Mouse (Mus musculus): Measurements from ENCODE around the gene Msantd1. TPM values are rescaled to one million over a fixed set of nuclear protein-coding genes. Genes with fewer than 3 reads are reported as not detected.

Msantd1 gene
- polyA plus RNA-seq, 1 experiment from 2014 or later: 0.58 TPM

DNA sequence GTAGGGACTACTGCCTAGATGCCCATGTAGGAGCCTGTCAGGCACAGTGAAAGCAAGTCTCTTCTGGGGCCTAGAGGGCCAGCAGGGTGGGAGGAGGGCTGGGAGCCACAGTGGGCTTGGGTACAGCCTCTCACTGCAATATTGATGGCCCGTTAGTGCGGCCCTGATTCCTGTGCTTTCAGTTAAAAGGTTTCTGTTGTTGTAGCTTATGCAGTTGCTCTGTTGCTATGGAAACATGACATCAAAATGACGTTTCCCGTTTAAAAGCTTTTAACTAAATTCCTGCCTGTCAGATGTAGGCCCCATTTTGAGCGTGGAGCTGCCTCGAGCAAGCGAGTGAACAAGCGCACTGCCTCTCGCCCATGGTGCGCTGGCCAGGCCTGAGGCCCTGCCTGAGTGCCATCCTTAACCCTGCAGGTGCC, 9.4 kb downstream of the Msantd1 start:
- 0 out of 2 replicates have a peak, but pooled peaks cover 2% of the 10 kb centered on the region for H3K4me1 ChIP-seq (replicated peaks; ENCODE audit: control insufficient read depth, insufficient read depth, low read length)
- H3K27me3 ChIP-seq (replicated peaks; ENCODE audit: control insufficient read depth, insufficient read depth, low read length): no peaks in the 10 kb centered on the region
- ATAC-seq (replicated peaks; ENCODE audit: low FRiP score, low TSS enrichment, low read depth) (no peak), DNase-seq (ENCODE audit: low spot score) (no peak)
- H3K36me3 ChIP-seq (ENCODE audit: control insufficient read depth, insufficient read depth, low read length): no peaks in the 10 kb centered on the region
- WGBS: 56% methylated on average over 10 of the region's 10 CpGs
- H3K4me3 ChIP-seq (ENCODE audit: low read depth, low read length): no peak overlapping the region
- H3K4me2 ChIP-seq (ENCODE audit: low read length): no peak overlapping the region
- H3K9ac ChIP-seq (ENCODE audit: low read length): no peak overlapping the region
- no peaks in the 10 kb centered on the region for H3K9me3 ChIP-seq (ENCODE audit: control insufficient read depth, low read length)
- no peak overlapping the region for H3K27ac ChIP-seq (ENCODE audit: low read depth)

DNA sequence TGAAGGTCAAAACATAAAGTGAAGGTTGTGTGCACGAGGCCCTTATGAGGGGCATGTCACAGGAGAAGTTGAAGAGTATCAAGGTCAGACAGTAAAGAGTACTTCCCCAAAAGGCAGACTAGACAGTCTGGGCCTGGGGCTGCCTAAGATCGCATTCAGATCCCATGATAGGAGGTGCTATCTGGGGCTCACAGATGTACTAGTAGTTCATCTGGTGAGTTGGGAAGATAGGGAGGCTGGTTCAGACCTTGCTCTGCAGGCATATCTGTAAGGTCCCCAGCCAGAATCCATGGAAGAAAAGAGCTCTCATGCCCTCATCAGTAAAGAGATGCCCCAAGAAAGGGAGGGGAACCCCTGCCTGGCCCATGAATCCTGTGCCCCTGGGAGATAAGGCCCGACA, 11.0 kb downstream of the Msantd1 start:
- Histone ChIP-seq H3K4me1 (replicated peaks; ENCODE audit: control insufficient read depth, insufficient read depth, low read length) (0 out of 2 replicates have a peak, but pooled peaks cover 2% of the 10 kb centered on the region), H3K4me2 (ENCODE audit: low read length) (no peak overlapping the region), H3K9me3 (ENCODE audit: control insufficient read depth, low read length) (no peaks in the 10 kb centered on the region), H3K36me3 (ENCODE audit: control insufficient read depth, insufficient read depth, low read length) (peaks cover 6% of the 10 kb centered on the region; the same call in 1 of the 2 replicates), H3K4me3 (ENCODE audit: low read depth, low read length) (no peak overlapping the region), H3K27ac (ENCODE audit: low read depth) (no peak overlapping the region), H3K9ac (ENCODE audit: low read length) (no peak overlapping the region), H3K27me3 (replicated peaks; ENCODE audit: control insufficient read depth, insufficient read depth, low read length) (no peaks in the 10 kb centered on the region)
- DNase-seq (ENCODE audit: low spot score) (no peak), ATAC-seq (replicated peaks; ENCODE audit: low FRiP score, low TSS enrichment, low read depth) (no peak)
- WGBS: 83% methylated on average over 3 of the region's 3 CpGs

DNA sequence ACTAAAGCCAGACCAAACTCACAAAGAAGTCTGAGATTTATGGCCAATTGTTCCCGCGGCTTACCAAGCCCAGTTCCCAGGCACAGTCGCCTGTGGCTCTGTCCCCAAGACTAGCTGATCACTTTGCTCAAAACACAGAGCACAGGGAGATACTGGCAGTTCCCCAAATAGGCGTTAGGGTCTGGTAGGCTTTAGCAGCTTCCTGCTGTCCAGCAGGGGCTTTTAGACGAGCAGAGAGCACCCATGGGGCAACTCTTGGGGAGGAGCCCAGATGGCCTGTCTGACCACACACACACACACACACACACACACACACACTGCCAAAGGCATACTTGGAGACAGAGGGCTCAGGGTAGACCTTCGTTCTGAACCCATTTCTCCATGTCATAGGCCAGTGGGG, 14.7 kb downstream of the Msantd1 start:
- no peaks in the 10 kb centered on the region for H3K4me1 ChIP-seq (replicated peaks; ENCODE audit: control insufficient read depth, insufficient read depth, low read length)
- H3K9ac ChIP-seq (ENCODE audit: low read length): no peak overlapping the region
- H3K9me3 ChIP-seq (ENCODE audit: control insufficient read depth, low read length): no peaks in the 10 kb centered on the region
- ATAC-seq (replicated peaks; ENCODE audit: low FRiP score, low TSS enrichment, low read depth) (no peak), DNase-seq (ENCODE audit: low spot score) (no peak)
- no peak overlapping the region for H3K27ac ChIP-seq (ENCODE audit: low read depth)
- no peak overlapping the region for H3K4me2 ChIP-seq (ENCODE audit: low read length)
- no peaks in the 10 kb centered on the region for H3K27me3 ChIP-seq (replicated peaks; ENCODE audit: control insufficient read depth, insufficient read depth, low read length)
- no peak overlapping the region for H3K4me3 ChIP-seq (ENCODE audit: low read depth, low read length)
- 50% methylated on average over 6 of the region's 6 CpGs for WGBS
- peaks cover 9% of the 10 kb centered on the region; the same call in 1 of the 2 replicates for H3K36me3 ChIP-seq (ENCODE audit: control insufficient read depth, insufficient read depth, low read length)

DNA sequence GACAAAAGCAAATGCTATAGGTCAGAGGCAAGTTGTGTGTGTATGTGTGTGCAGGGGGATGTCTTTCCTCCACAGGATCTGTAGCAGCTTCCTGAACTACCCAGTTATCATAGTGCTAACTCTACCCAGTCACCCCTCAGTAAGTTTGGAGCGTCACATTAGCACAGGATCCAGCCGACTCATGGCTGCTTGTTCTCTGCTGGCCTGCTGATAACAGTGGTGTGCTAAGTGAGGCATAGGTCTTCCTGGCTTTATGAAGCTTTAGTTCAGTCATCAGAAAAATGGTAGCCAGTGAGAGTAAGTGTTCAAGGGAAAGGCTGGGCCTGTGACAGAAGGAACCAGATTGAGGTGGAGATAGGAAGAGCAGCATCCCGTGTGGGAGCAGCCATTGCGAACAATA, 16.1 kb downstream of the Msantd1 start:
- DNase-seq (ENCODE audit: low spot score): no peak
- H3K27ac ChIP-seq (ENCODE audit: low read depth): no peak overlapping the region
- H3K4me1 ChIP-seq (replicated peaks; ENCODE audit: control insufficient read depth, insufficient read depth, low read length): no peaks in the 10 kb centered on the region
- ATAC-seq (replicated peaks; ENCODE audit: low FRiP score, low TSS enrichment, low read depth): no peak
- 86% methylated on average over 4 of the region's 4 CpGs for WGBS
- no peaks in the 10 kb centered on the region for H3K9me3 ChIP-seq (ENCODE audit: control insufficient read depth, low read length)
- H3K4me3 ChIP-seq (ENCODE audit: low read depth, low read length): no peak overlapping the region
- H3K4me2 ChIP-seq (ENCODE audit: low read length): no peak overlapping the region
- no peaks in the 10 kb centered on the region for H3K27me3 ChIP-seq (replicated peaks; ENCODE audit: control insufficient read depth, insufficient read depth, low read length)
- peaks cover 9% of the 10 kb centered on the region; the same call in 1 of the 2 replicates for H3K36me3 ChIP-seq (ENCODE audit: control insufficient read depth, insufficient read depth, low read length)
- H3K9ac ChIP-seq (ENCODE audit: low read length): no peak overlapping the region

DNA sequence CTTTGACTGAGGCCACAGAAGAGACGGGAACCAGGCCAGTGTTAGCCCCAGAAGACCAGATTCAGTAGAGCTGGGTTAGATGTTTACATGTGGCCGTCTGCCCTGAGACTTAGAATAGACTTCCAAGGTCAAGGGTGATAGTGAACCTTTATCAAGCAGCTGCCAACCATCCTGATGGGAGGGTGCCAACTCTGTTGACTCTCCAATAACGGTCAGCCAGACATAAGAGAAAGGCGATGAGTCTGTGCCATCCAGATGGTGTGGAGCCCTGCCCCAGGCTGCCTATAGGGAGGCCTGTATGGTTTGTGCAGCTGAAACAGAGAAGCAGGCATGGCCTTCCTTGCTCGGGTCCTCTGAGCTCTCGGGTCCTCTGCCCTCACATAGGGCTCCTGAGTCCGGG, 16.7 kb downstream of the Msantd1 start:
- H3K4me2 ChIP-seq (ENCODE audit: low read length): no peak overlapping the region
- H3K9me3 ChIP-seq (ENCODE audit: control insufficient read depth, low read length): no peaks in the 10 kb centered on the region
- no peak overlapping the region for H3K9ac ChIP-seq (ENCODE audit: low read length)
- no peaks in the 10 kb centered on the region for H3K27me3 ChIP-seq (replicated peaks; ENCODE audit: control insufficient read depth, insufficient read depth, low read length)
- ATAC-seq (replicated peaks; ENCODE audit: low FRiP score, low TSS enrichment, low read depth): no peak
- no peaks in the 10 kb centered on the region for H3K4me1 ChIP-seq (replicated peaks; ENCODE audit: control insufficient read depth, insufficient read depth, low read length)
- no peak overlapping the region for H3K27ac ChIP-seq (ENCODE audit: low read depth)
- H3K36me3 ChIP-seq (ENCODE audit: control insufficient read depth, insufficient read depth, low read length): peaks cover 9% of the 10 kb centered on the region; the same call in 1 of the 2 replicates
- DNase-seq (ENCODE audit: low spot score): no peak
- no peak overlapping the region for H3K4me3 ChIP-seq (ENCODE audit: low read depth, low read length)
- 76% methylated on average over 7 of the region's 7 CpGs for WGBS

DNA sequence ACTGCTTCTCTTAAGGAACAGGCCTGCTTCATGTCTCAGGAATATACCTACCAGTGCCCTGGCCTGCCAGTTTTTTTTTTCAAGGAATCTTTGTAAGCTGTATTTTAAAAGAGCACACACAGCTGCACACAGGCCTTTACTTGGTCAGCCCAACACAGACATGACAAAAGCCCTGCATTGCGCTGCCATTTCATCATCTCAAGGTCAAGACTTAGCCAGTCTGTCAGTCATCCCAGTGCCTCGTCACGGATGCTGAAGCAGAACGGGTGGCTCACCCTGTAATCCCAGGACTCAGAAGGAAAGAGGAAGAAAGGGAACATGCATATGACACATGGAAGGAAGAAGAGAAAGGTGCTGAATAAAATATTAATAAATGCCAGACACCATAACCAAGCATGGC, 19.8 kb downstream of the Msantd1 start:
- DNase-seq (ENCODE audit: low spot score): no peak
- Histone ChIP-seq H3K4me1 (replicated peaks; ENCODE audit: control insufficient read depth, insufficient read depth, low read length) (peaks cover 5% of the 10 kb centered on the region; the same call in 1 of the 2 replicates), H3K9me3 (ENCODE audit: control insufficient read depth, low read length) (no peaks in the 10 kb centered on the region), H3K27me3 (replicated peaks; ENCODE audit: control insufficient read depth, insufficient read depth, low read length) (no peaks in the 10 kb centered on the region), H3K4me2 (ENCODE audit: low read length) (no peak overlapping the region), H3K4me3 (ENCODE audit: low read depth, low read length) (no peak overlapping the region), H3K27ac (ENCODE audit: low read depth) (no peak overlapping the region), H3K36me3 (ENCODE audit: control insufficient read depth, insufficient read depth, low read length) (peaks cover 9% of the 10 kb centered on the region; the same call in 1 of the 2 replicates), H3K9ac (ENCODE audit: low read length) (no peak overlapping the region)
- WGBS: 80% methylated on average over 4 of the region's 4 CpGs
- no peak for ATAC-seq (replicated peaks; ENCODE audit: low FRiP score, low TSS enrichment, low read depth)

DNA sequence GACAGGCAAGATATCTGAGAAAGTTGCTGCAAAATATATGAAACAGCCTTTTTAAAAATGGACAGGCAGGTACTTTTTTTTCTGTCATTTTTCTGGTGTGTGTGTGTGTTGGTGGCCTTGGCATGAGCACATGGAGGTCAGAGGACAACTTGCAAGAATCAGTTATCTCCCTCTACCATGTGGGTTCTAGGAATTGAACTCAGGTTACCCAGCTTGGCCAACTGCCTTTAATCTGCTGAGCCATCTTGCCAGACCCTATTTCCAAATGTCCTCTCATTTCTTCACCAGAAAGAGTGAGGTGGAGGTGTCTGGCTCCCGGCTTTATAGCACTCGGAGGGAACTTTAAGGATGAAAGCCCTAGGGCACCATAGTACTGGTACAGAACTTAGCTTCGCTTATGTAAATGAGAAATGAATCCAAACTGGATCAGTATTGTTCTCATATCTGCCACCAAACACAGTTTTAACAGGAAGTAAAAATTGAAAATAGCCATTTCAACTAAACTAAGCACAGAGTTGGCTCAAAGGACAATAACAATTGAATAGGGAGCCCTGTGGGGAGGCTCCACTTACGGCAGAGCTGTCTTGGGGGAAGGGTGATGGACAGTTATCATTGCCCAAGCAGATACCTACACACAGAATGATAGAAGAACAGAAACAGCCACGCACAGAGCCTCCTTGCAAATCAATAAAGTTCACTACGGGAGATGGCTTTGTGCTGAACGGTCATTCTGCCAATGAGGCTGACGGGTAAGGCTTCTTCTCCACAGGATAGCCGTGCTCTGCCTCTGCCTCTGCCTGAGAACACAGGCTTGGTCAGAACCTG, 22.6 kb downstream of the Msantd1 start:
- no peak for DNase-seq (ENCODE audit: low spot score)
- Histone ChIP-seq H3K36me3 (ENCODE audit: control insufficient read depth, insufficient read depth, low read length) (no peaks in the 10 kb centered on the region), H3K4me3 (ENCODE audit: low read depth, low read length) (no peak overlapping the region), H3K9ac (ENCODE audit: low read length) (no peak overlapping the region), H3K27me3 (replicated peaks; ENCODE audit: control insufficient read depth, insufficient read depth, low read length) (no peaks in the 10 kb centered on the region), H3K27ac (ENCODE audit: low read depth) (no peak overlapping the region), H3K4me1 (replicated peaks; ENCODE audit: control insufficient read depth, insufficient read depth, low read length) (peaks cover 5% of the 10 kb centered on the region; the same call in 1 of the 2 replicates), H3K4me2 (ENCODE audit: low read length) (no peak overlapping the region), H3K9me3 (ENCODE audit: control insufficient read depth, low read length) (no peaks in the 10 kb centered on the region)
- ATAC-seq (replicated peaks; ENCODE audit: low FRiP score, low TSS enrichment, low read depth): no peak
- WGBS: 82% methylated on average over 9 of the region's 9 CpGs

DNA sequence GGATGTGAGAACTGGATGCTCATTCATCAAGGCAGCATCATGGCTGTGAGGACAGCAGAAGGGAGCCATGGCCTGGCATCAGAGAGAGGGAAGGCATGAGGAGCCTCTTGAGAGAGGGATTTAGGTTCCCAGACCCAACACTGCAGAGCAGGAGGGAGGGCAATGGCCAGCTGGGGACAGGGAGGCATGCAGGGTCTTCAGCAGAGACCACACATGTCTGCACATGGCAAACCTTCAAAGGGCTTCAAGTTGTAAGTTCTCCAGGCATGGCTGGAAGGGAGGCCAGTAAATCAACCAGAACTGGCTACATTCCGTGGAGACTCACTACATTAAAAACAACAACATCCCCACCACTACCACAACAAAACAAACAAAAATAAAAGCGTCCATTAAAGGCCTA, 23.3 kb downstream of the Msantd1 start:
- no peak overlapping the region for H3K27ac ChIP-seq (ENCODE audit: low read depth)
- H3K9me3 ChIP-seq (ENCODE audit: control insufficient read depth, low read length): no peaks in the 10 kb centered on the region
- no peak overlapping the region for H3K4me3 ChIP-seq (ENCODE audit: low read depth, low read length)
- H3K4me2 ChIP-seq (ENCODE audit: low read length): no peak overlapping the region
- WGBS: 60% methylated on average over 2 of the region's 2 CpGs
- no peak for ATAC-seq (replicated peaks; ENCODE audit: low FRiP score, low TSS enrichment, low read depth)
- H3K27me3 ChIP-seq (replicated peaks; ENCODE audit: control insufficient read depth, insufficient read depth, low read length): no peaks in the 10 kb centered on the region
- H3K9ac ChIP-seq (ENCODE audit: low read length): no peak overlapping the region
- no peaks in the 10 kb centered on the region for H3K36me3 ChIP-seq (ENCODE audit: control insufficient read depth, insufficient read depth, low read length)
- peaks cover 5% of the 10 kb centered on the region; the same call in 1 of the 2 replicates for H3K4me1 ChIP-seq (replicated peaks; ENCODE audit: control insufficient read depth, insufficient read depth, low read length)
- no peak for DNase-seq (ENCODE audit: low spot score)

Measured in intestine, embryonic 14.5 days (tissue).